Mouse (Mus musculus): ENCODE data around the gene Tmem63c. TPM values are rescaled to one million over a fixed set of nuclear protein-coding genes. Genes with fewer than 3 reads are reported as not detected.

The Tmem63c gene
- polyA plus RNA-seq, 1 experiment from 2014 or later: 11.2 TPM

GRCm38 (mm10) chr12:87130224-87130623, 109.1 kb downstream of the Tmem63c start:
- no peak for ATAC-seq
- Histone ChIP-seq H3K4me2 (ENCODE audit: low read length) (no peak overlapping the region), H3K9me3 (ENCODE audit: control insufficient read depth, low read length) (no peaks in the 10 kb centered on the region), H3K27ac (ENCODE audit: low read length) (no peak overlapping the region), H3K36me3 (ENCODE audit: control insufficient read depth, insufficient read depth) (0 out of 2 replicates have a peak, but pooled peaks cover 2% of the 10 kb centered on the region), H3K4me3 (replicated peaks; ENCODE audit: low read length) (no peak overlapping the region), H3K9ac (replicated peaks; ENCODE audit: low read depth, low read length) (no peak overlapping the region), H3K27me3 (replicated peaks; ENCODE audit: control insufficient read depth, insufficient read depth, low read length) (no peaks in the 10 kb centered on the region), H3K4me1 (replicated peaks; ENCODE audit: control insufficient read depth, insufficient read depth, low read length) (peaks cover 3% of the 10 kb centered on the region)
- WGBS: 98% methylated on average over 4 of the region's 4 CpGs

GRCm38 (mm10) chr12:87131181-87131580, 110.0 kb downstream of the Tmem63c start:
- no peak overlapping the region for H3K4me3 ChIP-seq (replicated peaks; ENCODE audit: low read length)
- H3K27me3 ChIP-seq (replicated peaks; ENCODE audit: control insufficient read depth, insufficient read depth, low read length): no peaks in the 10 kb centered on the region
- 11% methylated on average over 2 of the region's 2 CpGs for WGBS
- no peak overlapping the region for H3K27ac ChIP-seq (ENCODE audit: low read length)
- H3K9ac ChIP-seq (replicated peaks; ENCODE audit: low read depth, low read length): no peak overlapping the region
- peaks cover 3% of the 10 kb centered on the region for H3K4me1 ChIP-seq (replicated peaks; ENCODE audit: control insufficient read depth, insufficient read depth, low read length)
- H3K36me3 ChIP-seq (ENCODE audit: control insufficient read depth, insufficient read depth): 0 out of 2 replicates have a peak, but pooled peaks cover 2% of the 10 kb centered on the region
- H3K4me2 ChIP-seq (ENCODE audit: low read length): no peak overlapping the region
- no peak for ATAC-seq
- H3K9me3 ChIP-seq (ENCODE audit: control insufficient read depth, low read length): no peaks in the 10 kb centered on the region

- 0 out of 2 replicates have a peak, but pooled peaks have one; percentile 18 for ATAC-seq
- H3K4me1 ChIP-seq (replicated peaks; ENCODE audit: control insufficient read depth, insufficient read depth, low read length): peaks cover 3% of the 10 kb centered on the region
- H3K4me2 ChIP-seq (ENCODE audit: low read length): no peak overlapping the region
- H3K9me3 ChIP-seq (ENCODE audit: control insufficient read depth, low read length): no peaks in the 10 kb centered on the region
- H3K4me3 ChIP-seq (replicated peaks; ENCODE audit: low read length): no peak overlapping the region
- WGBS: 52% methylated on average over 3 of the region's 3 CpGs
- no peak overlapping the region for H3K9ac ChIP-seq (replicated peaks; ENCODE audit: low read depth, low read length)
- no peaks in the 10 kb centered on the region for H3K27me3 ChIP-seq (replicated peaks; ENCODE audit: control insufficient read depth, insufficient read depth, low read length)
- H3K36me3 ChIP-seq (ENCODE audit: control insufficient read depth, insufficient read depth): 0 out of 2 replicates have a peak, but pooled peaks cover 2% of the 10 kb centered on the region
- no peak overlapping the region for H3K27ac ChIP-seq (ENCODE audit: low read length)
These were observed 110.5 kb downstream of the Tmem63c start for GRCm38 (mm10) chr12:87131619-87132018.

GRCm38 (mm10) chr12:87132210-87132609, 111.1 kb downstream of the Tmem63c start:
- no peak overlapping the region for H3K27ac ChIP-seq (ENCODE audit: low read length)
- 0 out of 2 replicates have a peak, but pooled peaks cover 2% of the 10 kb centered on the region for H3K36me3 ChIP-seq (ENCODE audit: control insufficient read depth, insufficient read depth)
- H3K4me1 ChIP-seq (replicated peaks; ENCODE audit: control insufficient read depth, insufficient read depth, low read length): peaks cover 3% of the 10 kb centered on the region
- no peaks in the 10 kb centered on the region for H3K9me3 ChIP-seq (ENCODE audit: control insufficient read depth, low read length)
- H3K9ac ChIP-seq (replicated peaks; ENCODE audit: low read depth, low read length): no peak overlapping the region
- WGBS: 82% methylated on average over 6 of the region's 6 CpGs
- ATAC-seq: no peak
- no peaks in the 10 kb centered on the region for H3K27me3 ChIP-seq (replicated peaks; ENCODE audit: control insufficient read depth, insufficient read depth, low read length)
- H3K4me2 ChIP-seq (ENCODE audit: low read length): no peak overlapping the region
- no peak overlapping the region for H3K4me3 ChIP-seq (replicated peaks; ENCODE audit: low read length)

- Histone ChIP-seq H3K9ac (replicated peaks; ENCODE audit: low read depth, low read length) (no peak overlapping the region), H3K27me3 (replicated peaks; ENCODE audit: control insufficient read depth, insufficient read depth, low read length) (no peaks in the 10 kb centered on the region), H3K4me2 (ENCODE audit: low read length) (no peak overlapping the region), H3K27ac (ENCODE audit: low read length) (no peak overlapping the region), H3K9me3 (ENCODE audit: control insufficient read depth, low read length) (no peaks in the 10 kb centered on the region), H3K4me3 (replicated peaks; ENCODE audit: low read length) (no peak overlapping the region), H3K4me1 (replicated peaks; ENCODE audit: control insufficient read depth, insufficient read depth, low read length) (peaks cover 4% of the 10 kb centered on the region), H3K36me3 (ENCODE audit: control insufficient read depth, insufficient read depth) (no peaks in the 10 kb centered on the region)
- no peak for ATAC-seq
- 94% methylated on average over 9 of the region's 9 CpGs for WGBS
These were observed 111.6 kb downstream of the Tmem63c start for GRCm38 (mm10) chr12:87132784-87133183.

GRCm38 (mm10) chr12:87137439-87138341, 116.5 kb downstream of the Tmem63c start:
- H3K9ac ChIP-seq (replicated peaks; ENCODE audit: low read depth, low read length): no peak overlapping the region
- 59% methylated on average over 15 of the region's 15 CpGs for WGBS
- H3K9me3 ChIP-seq (ENCODE audit: control insufficient read depth, low read length): no peaks in the 10 kb centered on the region
- no peak overlapping the region for H3K27ac ChIP-seq (ENCODE audit: low read length)
- H3K4me2 ChIP-seq (ENCODE audit: low read length): no peak overlapping the region
- H3K4me3 ChIP-seq (replicated peaks; ENCODE audit: low read length): no peak overlapping the region
- peak; percentile 47 for ATAC-seq
- H3K27me3 ChIP-seq (replicated peaks; ENCODE audit: control insufficient read depth, insufficient read depth, low read length): no peaks in the 10 kb centered on the region
- H3K36me3 ChIP-seq (ENCODE audit: control insufficient read depth, insufficient read depth): no peaks in the 10 kb centered on the region
- 0 out of 2 replicates have a peak, but pooled peaks cover 7% of the 10 kb centered on the region for H3K4me1 ChIP-seq (replicated peaks; ENCODE audit: control insufficient read depth, insufficient read depth, low read length)

GRCm38 (mm10) chr12:87138342-87138701, 117.2 kb downstream of the Tmem63c start:
- no peaks in the 10 kb centered on the region for H3K9me3 ChIP-seq (ENCODE audit: control insufficient read depth, low read length)
- no peak overlapping the region for H3K4me2 ChIP-seq (ENCODE audit: low read length)
- H3K27me3 ChIP-seq (replicated peaks; ENCODE audit: control insufficient read depth, insufficient read depth, low read length): no peaks in the 10 kb centered on the region
- 0 out of 2 replicates have a peak, but pooled peaks cover 7% of the 10 kb centered on the region for H3K4me1 ChIP-seq (replicated peaks; ENCODE audit: control insufficient read depth, insufficient read depth, low read length)
- no peak overlapping the region for H3K9ac ChIP-seq (replicated peaks; ENCODE audit: low read depth, low read length)
- H3K4me3 ChIP-seq (replicated peaks; ENCODE audit: low read length): no peak overlapping the region
- H3K36me3 ChIP-seq (ENCODE audit: control insufficient read depth, insufficient read depth): no peaks in the 10 kb centered on the region
- no peak for ATAC-seq
- no peak overlapping the region for H3K27ac ChIP-seq (ENCODE audit: low read length)
- WGBS: 32% methylated on average over 2 of the region's 2 CpGs

- H3K4me3 ChIP-seq (replicated peaks; ENCODE audit: low read length): no peak overlapping the region
- H3K36me3 ChIP-seq (ENCODE audit: control insufficient read depth, insufficient read depth): no peaks in the 10 kb centered on the region
- 0 out of 2 replicates have a peak, but pooled peaks cover 7% of the 10 kb centered on the region for H3K4me1 ChIP-seq (replicated peaks; ENCODE audit: control insufficient read depth, insufficient read depth, low read length)
- no peak for ATAC-seq
- H3K27ac ChIP-seq (ENCODE audit: low read length): no peak overlapping the region
- H3K4me2 ChIP-seq (ENCODE audit: low read length): no peak overlapping the region
- no peak overlapping the region for H3K9ac ChIP-seq (replicated peaks; ENCODE audit: low read depth, low read length)
- WGBS: 53% methylated on average over 2 of the region's 2 CpGs
- no peaks in the 10 kb centered on the region for H3K27me3 ChIP-seq (replicated peaks; ENCODE audit: control insufficient read depth, insufficient read depth, low read length)
- H3K9me3 ChIP-seq (ENCODE audit: control insufficient read depth, low read length): no peaks in the 10 kb centered on the region
These were observed 117.6 kb downstream of the Tmem63c start for GRCm38 (mm10) chr12:87138768-87139167.
